ENCODE assay signal across 30 mouse cellular contexts in the genomic region with DNA sequence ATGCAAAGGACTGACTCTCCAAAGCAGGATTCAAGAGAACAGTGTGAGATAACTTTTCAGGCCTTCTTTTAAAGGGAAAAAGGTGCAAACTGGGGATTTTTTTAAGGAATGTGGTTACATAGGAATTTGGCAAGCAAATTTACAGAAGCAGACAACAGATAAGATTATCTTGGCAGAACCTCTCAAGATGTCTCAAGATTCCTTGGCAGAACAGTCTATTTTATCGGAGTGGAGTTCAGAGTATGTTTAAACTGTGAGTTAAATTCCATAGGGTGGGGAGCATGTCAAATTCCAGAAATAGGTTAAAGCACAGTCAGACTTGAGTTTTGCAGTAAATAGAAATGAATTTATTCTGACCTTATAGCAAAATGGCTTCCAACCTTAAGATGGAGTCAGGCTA. TPM values are rescaled to one million over a fixed set of nuclear protein-coding genes. Genes with fewer than 3 reads are reported as not detected.
"Had no signal": no experiment of that assay in that cellular context is flagged by ENCODE, and none has a peak within 500 bp of the region (broad histone marks: within the 10 kb centered on the region; RNA-seq: fewer than 3 reads in every experiment).

No protein-coding gene starts in this region.

- H3K27me3 ChIP-seq: kidney, embryonic 15.5 days; liver, embryonic 13.5 days had no signal

- H3K27ac ChIP-seq: kidney, embryonic 15.5 days; layer of hippocampus, adult 2 months; left cerebral cortex, adult 2 months; liver, embryonic 13.5 days had no signal

- H3K9ac ChIP-seq: kidney, embryonic 15.5 days; liver, embryonic 13.5 days had no signal

- H3K36me3 ChIP-seq: kidney, embryonic 15.5 days; liver, embryonic 13.5 days had no signal

- H3K4me3 ChIP-seq: kidney, embryonic 15.5 days; layer of hippocampus, adult 2 months; left cerebral cortex, adult 2 months; liver, embryonic 13.5 days had no signal

- DNase-seq: kidney, adult 11 months; kidney, adult 8-10 months; kidney, postnatal 25 days; layer of hippocampus, postnatal 36 days; liver, embryonic 13.5 days; lung, postnatal 10 days; lung, postnatal 4 days; midbrain, embryonic 14.5 days; thymus, adult 18-20 months; thymus, postnatal 36 days had no signal

- H3K4me1 ChIP-seq: kidney, embryonic 15.5 days; liver, embryonic 13.5 days had no signal

- H3K9me3 ChIP-seq: kidney, embryonic 15.5 days; liver, embryonic 13.5 days had no signal

- H3K4me2 ChIP-seq: kidney, embryonic 15.5 days; liver, embryonic 13.5 days; midbrain, embryonic 11.5 days had no signal

RNA-seq across cellular contexts. Expression of a gene that starts 50.1 kb away (rescaled TPM):
- total RNA-seq: left cerebral cortex, postnatal 10 days; megakaryocyte-erythroid progenitor cell, adult 5-6 weeks had no signal
- polyA plus RNA-seq: kidney, embryonic 15.5 days; large intestine, adult 2 months; liver, adult 2 months; liver, embryonic 13.5 days; liver, embryonic 16.5 days; small intestine, adult 2 months; stomach, embryonic 16.5 days had no signal

RNA-seq across cellular contexts. Expression of a gene that starts 51.2 kb away (rescaled TPM):
- total RNA-seq: layer of hippocampus, adult 2 months; layer of hippocampus, postnatal 10 days; layer of hippocampus, postnatal 36 days; left cerebral cortex, adult 2 months; left cerebral cortex, postnatal 10 days; left cerebral cortex, postnatal 36 days; liver, adult 2 months; megakaryocyte progenitor cell, adult 5-6 weeks; megakaryocyte-erythroid progenitor cell, adult 5-6 weeks; midbrain, postnatal 0 days had no signal
- polyA plus RNA-seq: kidney, embryonic 15.5 days; large intestine, adult 2 months; limb, embryonic 11.5 days; limb, embryonic 14.5 days; liver, adult 2 months; liver, embryonic 13.5 days; liver, embryonic 16.5 days; midbrain, embryonic 11.5 days; midbrain, embryonic 14.5 days; midbrain, postnatal 0 days; neural tube, embryonic 11.5 days; small intestine, adult 2 months; spleen, adult 2 months; stomach, embryonic 16.5 days; urinary bladder, adult 2 months had no signal
